Mouse (Mus musculus) mouse trophoblast stem cell (cell line): Measurements from ENCODE around the gene Cacna1d.

ENCODE experiments used
- in situ Hi-C, 2 experiments: fragments of 300-500 bp; cut with MseI, MboI; formaldehyde crosslinking; loops; 2 replicates in 1 of 2; 3 replicates in 1 of 2; pipeline ENCODE4 v1.15.1; 2025

Gene Cacna1d

DNA sequence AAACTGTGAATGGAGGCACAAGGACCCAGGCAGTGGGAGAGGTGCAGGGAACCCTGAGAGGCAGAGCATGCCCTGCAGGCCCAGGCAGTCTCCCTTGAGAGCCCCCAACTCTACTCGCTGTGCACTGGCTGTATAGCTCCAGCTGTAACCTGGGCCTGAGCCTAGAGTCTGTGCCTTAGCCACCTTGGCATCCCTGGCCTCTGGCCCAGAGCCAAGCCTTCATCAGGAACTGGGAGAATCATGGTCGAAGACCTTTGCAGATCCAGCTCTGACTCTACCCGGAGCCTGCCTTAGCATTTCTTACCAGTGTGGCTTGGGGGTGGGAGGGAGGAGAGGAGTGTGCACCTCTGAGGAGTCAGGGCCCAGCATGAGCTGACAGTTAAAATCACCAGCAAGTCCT is 322.4 kb downstream of the Cacna1d start:
- in situ Hi-C loops, result no loop called here

DNA sequence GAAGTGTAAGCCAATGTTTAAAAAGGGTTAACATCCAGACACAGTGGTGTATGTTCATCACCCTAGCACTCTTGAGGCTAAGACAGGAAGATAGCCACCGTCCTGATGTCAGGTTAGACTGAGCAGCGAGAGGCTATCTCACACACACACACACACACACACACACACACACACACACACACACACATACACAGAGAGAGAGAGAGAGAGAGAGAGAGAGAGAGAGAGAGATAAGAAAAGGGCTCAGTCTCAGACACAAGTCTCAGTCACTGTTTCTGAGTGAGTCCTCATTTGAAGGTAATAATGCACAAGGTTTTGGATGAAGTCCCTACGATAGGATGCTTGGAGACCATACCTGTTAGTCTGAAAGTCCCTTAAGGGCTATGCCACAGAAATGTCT is 322.9 kb downstream of the Cacna1d start:
- in situ Hi-C loops, result no loop called here

DNA sequence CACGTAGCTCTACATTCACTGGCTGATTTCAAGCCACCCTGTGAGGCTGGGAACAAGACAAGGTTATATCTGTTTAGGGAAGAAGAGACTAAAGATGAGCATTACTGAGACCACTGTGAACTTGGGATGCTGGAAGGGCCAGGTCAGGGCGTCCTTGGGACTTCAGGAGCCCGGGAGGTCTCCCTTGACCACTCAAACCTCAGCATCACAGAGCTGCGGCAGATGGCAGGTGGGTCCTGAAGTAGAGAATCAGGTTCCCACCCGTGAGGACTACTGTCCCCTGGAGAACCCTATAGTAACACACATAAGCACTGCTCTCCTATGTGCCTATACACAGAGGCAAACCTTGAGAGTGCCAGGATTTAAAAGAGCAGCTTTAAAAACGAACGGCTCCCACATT is 323.6 kb downstream of the Cacna1d start:
- in situ Hi-C loops, result no loop called here

DNA sequence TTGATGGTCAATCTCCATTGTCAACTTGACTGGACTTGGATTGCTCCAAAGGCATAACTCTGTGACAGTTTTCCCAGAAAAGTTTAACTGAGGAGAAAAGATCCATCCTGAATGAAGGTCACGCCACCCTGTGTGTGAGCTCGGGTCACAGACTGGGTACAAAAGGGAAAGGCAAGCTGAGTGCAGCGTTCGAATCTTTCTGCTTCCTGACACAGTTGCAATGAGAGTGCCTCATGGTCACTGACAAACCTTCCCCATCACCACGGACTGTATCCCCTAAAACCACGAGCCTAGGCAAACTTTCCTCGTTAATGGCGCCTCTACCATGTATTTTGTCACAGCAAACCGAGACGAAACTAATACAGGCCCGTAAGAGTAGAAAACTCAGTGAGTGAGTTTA is 325.2 kb downstream of the Cacna1d start:
- in situ Hi-C loops, result no loop called here

DNA sequence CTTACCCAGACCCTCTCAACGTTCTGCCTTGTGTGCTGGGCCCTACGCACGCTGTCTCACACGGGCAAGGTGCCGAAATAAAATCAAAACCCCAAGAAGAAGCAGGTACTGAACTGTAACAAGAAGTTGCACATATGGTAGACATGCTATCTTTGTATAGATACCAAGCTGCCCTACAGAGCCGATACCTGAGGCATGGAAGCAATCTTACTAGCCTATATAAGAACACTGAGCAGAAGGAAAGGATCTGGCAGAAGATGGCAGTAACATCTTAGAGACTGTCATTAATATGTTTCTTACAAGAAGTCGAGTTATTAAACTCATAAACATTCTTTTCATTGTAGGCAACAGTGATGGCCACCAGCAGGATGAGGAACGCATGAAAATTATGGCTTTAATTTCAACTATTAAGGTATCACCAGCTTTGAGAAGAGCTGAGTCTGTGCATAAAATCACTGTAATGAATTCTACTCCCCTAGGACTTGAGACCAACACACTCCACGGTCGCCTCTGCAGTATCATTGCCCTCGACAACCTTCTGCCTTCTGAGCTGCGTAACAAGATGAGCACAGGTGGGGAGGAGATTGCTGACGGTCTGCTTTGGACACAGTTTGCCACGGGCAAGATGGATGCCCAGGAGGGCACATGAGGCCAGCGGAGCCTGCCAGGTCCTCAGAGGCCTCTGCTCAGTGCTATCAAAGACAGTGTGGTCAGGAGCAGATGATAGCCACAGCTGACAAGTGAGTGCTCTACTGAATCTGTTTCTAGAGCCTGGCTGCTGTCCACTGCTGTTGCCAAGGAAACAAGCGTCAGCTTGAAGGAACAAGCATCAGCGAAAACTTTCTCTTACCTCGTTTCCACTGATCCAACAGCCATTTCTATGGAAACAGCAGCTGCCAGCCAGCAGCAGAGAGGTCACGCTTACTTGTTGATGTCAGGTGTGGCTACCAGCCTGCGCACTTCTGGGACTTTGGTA is 327.2 kb downstream of the Cacna1d start:
- in situ Hi-C loops, result no loop called here

DNA sequence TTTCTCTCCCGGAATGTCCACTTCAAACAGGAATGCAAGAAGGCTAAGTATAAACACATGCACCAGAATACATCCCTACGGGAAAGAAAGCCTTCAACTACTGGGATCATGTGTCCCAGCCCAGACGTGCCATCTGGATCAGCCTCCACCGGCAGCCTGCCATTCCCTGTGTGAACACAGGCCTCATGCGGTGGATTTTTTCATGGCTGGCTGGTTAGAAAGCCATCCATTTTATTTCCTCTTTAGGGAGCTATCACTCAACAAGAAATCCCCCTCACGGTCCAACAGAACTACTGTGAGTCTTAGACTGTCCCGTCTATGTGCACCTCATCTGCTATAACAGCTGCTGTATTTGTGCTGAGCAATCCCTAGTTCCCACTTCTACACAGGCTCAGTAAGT is 343.5 kb downstream of the Cacna1d start:
- in situ Hi-C loops, result no loop called here

DNA sequence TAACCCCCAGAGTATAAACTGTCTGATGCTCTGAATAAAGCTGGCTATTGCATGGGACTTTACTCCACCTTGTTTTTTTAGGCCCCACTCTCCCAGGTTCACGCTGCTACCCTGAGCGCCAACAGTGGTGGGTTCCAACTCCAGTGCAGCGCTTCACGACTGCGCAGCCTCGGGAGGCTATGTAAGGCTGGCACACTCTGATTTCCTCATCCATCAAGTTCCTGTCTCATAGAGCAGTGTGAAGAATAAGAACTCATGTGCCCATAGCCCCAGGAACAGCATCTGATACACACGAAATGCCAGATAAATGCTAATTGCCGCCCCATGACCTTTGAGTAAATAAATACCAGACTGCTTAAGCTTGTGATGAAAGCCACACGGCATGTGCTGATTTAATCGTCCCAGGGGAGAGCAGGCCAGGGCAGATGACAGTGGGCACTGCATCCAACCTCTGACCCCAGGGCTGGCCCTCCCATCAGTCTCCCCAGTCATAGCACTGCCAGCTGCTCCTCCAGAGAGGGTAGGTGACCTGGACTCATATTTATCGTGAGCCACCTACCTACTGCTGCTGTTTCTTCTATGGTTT is 352.8 kb downstream of the Cacna1d start:
- in situ Hi-C loops, result loop anchor here (5.0 kb wide), 1 partner anchor 319 kb away; no protein-coding TSS in a partner anchor

DNA sequence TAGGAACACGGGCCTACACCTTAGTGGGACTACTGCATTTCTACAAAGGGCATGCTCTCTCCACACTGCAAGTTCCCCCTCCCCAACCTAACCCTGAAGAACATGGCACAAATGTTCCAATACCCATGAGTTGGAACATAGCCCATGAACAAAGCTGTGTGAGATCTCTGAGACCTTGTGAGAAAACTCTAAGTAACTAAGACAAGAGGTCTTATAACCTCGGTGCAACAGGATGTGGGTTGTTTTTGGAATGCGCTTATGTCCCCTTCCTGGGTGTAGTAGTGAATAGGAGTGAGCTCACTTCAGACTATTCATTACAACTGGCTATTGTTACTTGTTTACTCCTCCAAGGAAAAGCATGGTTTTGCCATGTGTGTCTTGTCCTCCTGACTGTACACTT is 353.3 kb downstream of the Cacna1d start:
- in situ Hi-C loops, result loop anchor here (5.0 kb wide), 1 partner anchor 319 kb away; no protein-coding TSS in a partner anchor

DNA sequence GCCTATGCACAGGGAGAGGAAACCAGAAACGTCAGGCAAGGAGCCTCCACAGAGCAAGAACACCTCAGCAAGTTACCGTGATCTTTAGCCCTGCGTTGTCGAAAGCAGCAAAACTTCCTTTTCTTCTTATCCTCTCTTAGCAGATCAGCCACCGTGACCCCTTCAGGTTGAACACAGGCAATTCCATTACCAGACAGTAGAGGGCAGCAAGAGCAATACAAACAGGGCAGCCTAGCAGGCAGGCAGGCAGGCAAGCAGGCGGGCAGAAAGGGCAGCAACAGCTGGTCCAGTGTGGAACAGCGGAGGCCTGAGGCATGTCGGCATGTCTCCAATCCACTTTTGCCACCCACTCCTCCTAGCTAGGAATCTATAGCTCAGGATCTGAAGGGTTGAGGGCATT is 354.3 kb downstream of the Cacna1d start:
- in situ Hi-C loops, result loop anchor here (5.0 kb wide), 1 partner anchor 320 kb away; no protein-coding TSS in a partner anchor

DNA sequence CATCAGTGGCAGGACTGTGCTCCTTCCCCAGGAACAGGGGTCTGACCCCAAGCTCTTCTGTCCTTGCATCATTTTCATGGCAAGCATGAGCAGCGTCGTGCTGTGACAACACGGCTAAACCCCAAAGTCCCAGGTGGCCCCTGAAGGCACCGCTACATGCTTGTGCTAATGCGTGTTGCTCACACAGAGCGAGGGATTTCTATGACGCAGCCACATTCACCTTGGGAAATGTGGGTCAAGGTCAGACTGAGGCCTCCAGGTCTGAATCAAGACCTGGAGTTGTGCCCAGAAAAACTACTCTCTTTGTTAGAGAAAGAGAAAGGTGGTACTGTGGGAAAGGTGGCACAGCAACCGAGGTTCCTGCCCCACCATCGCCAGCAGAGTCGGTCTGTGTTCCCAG is 355.9 kb downstream of the Cacna1d start:
- in situ Hi-C loops, result loop anchor here (5.0 kb wide), 1 partner anchor 322 kb away; no protein-coding TSS in a partner anchor

DNA sequence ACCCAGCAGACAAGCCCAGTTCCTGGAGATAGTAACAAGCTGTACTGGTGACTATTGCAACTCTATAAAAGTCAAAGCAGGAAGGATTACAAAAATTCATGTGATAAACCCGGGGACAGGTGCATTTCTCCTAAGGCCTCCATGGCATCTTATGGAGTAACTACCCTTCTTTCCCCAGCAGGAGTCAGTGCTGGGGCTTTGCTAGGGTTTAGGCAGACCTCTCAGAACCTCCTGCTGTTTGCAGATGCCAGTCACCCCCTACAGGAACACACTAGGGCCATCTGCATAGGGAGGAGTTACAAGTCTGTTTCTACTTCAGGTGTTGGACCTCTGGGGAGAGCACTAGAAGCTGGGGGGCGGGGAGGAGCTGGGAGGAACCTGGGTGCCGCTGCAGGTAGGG is 357.6 kb downstream of the Cacna1d start:
- in situ Hi-C loops, result no loop called here

DNA sequence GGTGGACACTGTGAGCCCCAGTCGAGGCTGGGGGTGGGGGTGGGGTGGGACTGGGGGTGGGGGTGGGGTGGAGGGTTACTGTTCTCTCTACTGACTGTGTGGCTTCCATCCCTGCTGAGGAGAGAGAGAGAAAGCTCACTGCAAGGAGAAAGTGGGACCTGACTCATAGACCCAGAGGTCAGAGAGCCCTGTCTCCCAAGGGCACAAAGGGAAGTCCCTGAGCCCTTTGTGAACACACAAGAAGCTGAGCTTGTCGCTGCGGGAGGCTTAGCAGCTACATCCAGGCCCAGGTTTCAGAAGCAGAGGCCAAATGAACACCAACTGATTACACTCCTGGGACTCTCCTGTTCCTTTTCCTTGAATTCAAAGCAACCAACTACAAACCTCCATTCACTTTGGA is 360.0 kb downstream of the Cacna1d start:
- in situ Hi-C loops, result no loop called here

DNA sequence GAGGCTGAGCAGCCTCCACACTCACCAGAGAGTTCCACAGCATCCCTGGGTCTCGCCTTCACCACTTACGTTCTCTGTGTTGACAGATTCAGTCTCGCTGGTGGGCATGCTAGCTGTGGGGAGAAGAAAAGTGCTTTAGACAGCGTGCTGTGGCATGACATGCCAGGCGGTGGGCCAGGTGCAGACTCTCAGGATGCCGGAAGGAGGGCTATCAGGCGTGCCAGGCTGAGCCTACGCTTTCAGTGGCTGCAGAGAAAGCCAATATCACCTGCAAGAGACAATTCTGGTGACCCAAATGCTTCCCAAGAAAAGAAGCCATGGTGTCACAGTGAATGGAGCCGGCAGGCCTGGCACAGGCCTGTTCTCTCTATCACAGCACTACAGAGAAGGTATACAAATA is 361.2 kb downstream of the Cacna1d start:
- in situ Hi-C loops, result no loop called here

DNA sequence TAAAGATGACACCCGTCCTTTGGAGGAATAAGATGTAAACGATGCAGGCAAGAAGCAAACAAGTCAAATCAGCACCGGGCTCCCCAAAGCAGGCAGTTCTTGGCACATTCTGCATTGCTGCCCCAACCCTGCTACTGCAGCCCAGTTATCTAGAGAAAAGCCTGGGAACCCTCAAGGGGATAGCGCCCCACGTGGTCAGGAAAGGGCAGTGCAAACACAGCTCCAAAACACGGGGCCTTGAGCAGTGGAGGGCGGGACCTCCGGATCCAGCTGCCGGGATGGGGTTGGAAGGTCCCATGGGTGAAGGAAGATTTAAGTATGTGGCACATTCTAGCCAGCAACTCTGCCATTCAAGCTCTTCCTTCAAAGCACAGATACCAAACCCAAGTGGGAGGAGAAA is 361.9 kb downstream of the Cacna1d start:
- in situ Hi-C loops, result no loop called here

DNA sequence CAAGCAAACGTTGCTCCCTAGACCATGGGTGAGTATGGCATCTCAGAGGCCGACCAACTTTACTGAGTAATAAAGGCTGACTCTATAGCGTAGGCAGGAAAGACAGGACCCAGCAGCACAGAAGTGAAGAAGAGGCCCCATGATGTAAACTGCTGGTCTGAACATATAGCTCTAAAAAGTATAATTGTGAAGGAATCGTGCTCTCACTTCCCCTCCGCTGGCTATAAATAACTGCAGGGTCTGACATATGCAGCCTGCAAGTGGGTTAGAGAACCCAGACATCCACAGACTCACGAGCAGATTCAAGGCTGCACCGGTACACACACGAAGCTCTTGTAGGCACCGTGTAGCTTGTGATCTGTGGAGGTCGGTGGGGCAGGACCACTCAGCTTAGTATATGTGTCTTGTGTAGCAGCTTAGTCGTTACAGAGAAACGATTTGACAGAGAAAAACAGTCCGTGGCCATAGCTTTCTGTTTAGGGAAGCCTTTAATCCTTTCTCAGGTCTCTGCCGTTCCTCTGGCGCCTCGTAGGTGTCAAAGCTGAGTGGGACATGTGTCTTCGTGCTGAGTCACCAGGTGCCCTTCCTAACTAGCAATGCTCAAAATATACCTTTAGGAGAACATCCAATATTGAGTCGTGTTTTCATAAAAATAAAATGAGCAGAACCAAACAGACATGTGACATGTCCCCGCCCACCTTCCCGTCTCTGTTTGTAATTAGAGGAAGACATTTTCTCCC is 366.1 kb downstream of the Cacna1d start:
- in situ Hi-C loops, result no loop called here

DNA sequence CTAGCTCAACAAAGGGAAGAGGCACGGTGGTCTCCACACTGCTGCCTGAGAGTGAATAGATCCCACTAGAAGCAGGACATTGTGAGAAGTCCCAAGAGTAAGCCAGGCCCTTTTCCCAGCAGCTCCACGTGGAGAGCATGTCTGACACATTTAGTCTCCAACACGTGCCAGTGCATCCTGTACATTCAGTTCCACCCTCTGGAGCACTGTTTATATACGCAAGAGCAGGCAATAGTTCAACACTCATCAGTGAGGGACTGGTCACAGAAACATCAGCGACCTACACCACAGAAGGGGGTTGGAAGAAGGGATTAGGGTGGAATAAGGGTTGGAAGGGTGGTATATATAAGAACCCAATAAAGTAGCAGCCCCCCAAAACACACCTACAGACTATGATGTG is 371.2 kb downstream of the Cacna1d start:
- in situ Hi-C loops, result no loop called here

DNA sequence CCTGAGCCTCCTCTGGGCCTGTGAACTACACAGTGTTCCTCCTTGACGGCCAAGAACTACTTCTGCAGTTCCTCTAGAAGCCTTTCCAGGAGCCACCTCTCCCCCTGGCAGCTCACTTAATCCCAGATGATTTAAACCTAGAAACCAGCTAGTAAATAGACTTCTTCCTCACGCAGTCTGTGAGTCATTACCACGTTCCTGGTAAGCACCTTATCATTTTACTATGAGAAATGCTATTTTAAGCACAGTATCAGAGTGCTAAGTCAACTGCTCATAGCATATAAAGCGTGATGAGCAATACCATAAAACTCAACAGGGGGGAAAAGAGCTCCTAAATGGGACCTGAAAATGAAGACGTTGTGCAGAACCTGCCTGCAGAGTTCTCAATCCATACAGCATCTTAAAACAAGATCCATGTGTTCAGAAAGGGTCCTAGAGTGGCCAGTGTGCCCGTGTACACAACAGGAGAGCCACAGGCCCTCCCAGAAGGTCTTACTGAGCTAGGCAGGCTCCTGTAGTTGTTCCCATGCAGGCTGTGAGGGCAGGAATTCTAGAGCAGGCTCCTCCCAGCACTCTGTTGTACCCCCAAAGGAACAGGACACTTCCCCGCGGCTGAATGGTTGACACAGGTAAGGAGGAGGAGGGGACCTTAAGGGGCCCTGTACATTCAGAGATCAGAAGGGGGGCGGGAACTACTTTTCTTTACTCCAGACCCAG is 377.7 kb downstream of the Cacna1d start:
- in situ Hi-C loops, result no loop called here

DNA sequence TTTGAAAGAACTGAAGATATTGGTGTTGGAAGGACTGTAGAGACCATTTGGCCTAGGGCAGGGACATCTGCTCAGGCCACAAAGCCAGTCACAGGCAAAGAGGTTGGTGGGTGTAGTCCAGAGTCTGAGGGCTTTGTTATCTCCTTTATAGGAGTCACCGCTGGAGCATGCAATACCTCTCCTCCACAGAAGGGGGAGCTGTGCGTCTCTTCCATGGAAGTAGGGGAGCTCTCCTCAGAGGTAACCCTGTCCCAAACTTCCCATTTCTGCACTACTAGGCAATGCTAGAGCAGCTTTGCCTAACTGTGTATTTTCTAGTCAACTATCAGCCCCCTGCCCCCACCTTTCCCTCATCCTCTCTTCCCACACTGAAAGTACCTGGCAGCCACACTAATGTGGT is 382.2 kb downstream of the Cacna1d start:
- in situ Hi-C loops, result no loop called here

DNA sequence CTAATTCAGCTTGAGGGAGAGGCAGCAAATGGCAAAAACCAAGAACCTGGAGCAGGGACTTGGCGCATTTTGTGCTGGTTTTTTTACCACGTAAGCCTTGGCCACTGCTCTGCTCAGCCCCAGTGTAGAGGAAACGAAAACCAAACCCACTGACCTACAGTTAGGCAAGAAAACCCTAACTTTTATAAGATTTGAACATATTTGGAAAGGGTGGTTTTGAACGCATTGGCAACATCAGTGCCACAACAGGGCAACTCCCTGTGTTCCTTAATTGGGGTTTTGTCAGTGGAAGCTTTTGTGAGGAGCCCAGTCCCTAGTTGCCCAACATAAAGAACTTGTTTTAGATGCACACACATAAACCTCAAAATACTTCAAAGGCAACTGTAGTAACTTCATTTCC is 384.7 kb downstream of the Cacna1d start:
- in situ Hi-C loops, result no loop called here

DNA sequence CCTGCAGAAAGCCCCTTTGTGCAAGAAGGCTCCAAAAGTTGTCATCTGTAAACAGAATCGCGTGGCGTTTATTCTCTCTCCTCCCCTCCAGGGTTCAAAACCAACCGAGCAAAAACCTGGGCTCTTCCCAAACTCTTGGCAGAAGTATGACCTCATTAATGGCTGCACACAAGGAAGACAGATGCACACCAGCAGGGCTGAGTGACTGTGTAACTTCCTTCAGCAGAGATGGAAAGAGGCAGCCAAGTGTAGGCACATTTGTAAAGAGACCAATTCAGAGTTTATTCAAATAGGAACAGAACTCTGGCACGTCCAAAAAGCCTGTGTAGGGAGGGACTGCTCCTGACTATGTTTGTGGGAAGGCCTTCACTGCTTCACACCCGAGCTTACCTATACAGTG is 385.7 kb downstream of the Cacna1d start:
- in situ Hi-C loops, result no loop called here

DNA sequence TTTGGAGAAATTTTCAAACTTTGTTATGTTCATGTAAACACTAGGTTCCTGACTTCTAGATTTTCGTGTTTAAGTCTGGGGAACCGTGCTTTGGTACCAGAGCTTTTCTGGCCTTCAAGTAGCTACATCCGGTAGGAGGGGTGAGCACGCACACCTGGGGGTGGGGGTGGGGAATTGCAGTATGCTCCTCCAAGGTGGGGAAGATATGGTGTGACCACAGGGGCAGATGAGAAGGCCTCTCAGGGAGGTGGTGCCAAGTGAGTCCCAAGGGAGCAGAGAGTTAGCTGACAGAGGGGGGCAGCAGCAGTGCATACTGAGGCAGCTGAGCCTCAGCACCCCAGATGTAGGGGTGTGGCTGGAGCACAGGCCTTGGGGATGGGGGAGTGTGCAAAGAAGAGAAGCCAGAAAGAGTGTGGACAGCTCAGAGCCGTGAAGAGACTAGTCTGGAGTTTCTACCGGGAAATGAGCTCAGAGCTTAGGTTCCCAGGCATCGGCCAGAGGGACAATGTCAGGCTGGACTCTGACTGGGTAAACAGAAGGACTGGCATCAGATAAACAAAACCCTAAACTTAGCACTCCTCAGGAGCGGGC is 387.2 kb downstream of the Cacna1d start:
- in situ Hi-C loops, result no loop called here
